In the genomic region with DNA sequence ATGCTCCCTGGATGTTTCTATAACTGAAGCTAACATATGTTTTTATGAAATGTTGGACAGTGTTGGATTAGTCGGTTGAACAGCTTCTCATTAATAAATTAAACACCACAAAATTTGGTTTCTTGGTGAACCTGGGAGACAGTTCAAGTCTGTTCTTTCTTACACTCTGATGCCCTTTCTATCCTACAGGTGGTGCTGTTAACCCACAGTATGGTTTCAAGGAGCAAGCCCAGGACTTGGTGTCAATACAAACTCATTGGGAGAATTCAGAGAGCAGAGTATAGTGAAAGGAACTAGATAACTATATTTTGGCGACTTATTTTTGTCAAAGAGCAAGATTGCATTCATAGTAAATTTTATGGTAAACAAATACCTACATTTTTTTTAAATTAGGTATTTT, we compare ENCODE assay signal across 11 mouse cellular contexts.
DNase-seq lines count a peak whose midpoint lies in the region; ATAC-seq and TF ChIP-seq lines count a peak whose summit lies in the region.
"Had no signal": no experiment of that assay in that cellular context is flagged by ENCODE, and none has a peak within 500 bp of the region (broad histone marks: within the 10 kb centered on the region; RNA-seq: fewer than 3 reads in every experiment).

No protein-coding gene starts in this region.

- no peaks in the 10 kb centered on the region for H3K36me3 ChIP-seq in forebrain, embryonic 13.5 days (ENCODE audit: poor library complexity, severe bottlenecking)
- no peaks in the 10 kb centered on the region for H3K36me3 ChIP-seq in midbrain, postnatal 0 days (ENCODE audit: insufficient read depth, low read length)
- H3K36me3 ChIP-seq: embryonic facial prominence, embryonic 13.5 days; liver, embryonic 15.5 days; stomach, embryonic 15.5 days had no signal

- H3K9me3 ChIP-seq in forebrain, embryonic 13.5 days (replicated peaks), result no peaks in the 10 kb centered on the region
- no peaks in the 10 kb centered on the region for H3K9me3 ChIP-seq in midbrain, postnatal 0 days (ENCODE audit: low read length)
- H3K9me3 ChIP-seq: embryonic facial prominence, embryonic 13.5 days; liver, embryonic 15.5 days; stomach, embryonic 15.5 days had no signal

- H3K27me3 ChIP-seq in forebrain, embryonic 13.5 days, result no peaks in the 10 kb centered on the region
- no peaks in the 10 kb centered on the region for H3K27me3 ChIP-seq in midbrain, postnatal 0 days (ENCODE audit: insufficient read depth, low read length)
- H3K27me3 ChIP-seq: embryonic facial prominence, embryonic 13.5 days; liver, embryonic 15.5 days; stomach, embryonic 15.5 days had no signal

- no peaks in the 10 kb centered on the region for H3K4me1 ChIP-seq in forebrain, embryonic 13.5 days
- no peaks in the 10 kb centered on the region for H3K4me1 ChIP-seq in midbrain, postnatal 0 days (ENCODE audit: insufficient read depth, low read length)
- H3K4me1 ChIP-seq: embryonic facial prominence, embryonic 13.5 days; liver, embryonic 15.5 days; stomach, embryonic 15.5 days had no signal

- H3K4me2 ChIP-seq in forebrain, embryonic 13.5 days, result no peak overlapping the region
- no peak overlapping the region for H3K4me2 ChIP-seq in midbrain, postnatal 0 days (ENCODE audit: low read depth, low read length, poor library complexity, severe bottlenecking)
- H3K4me2 ChIP-seq: embryonic facial prominence, embryonic 13.5 days; liver, embryonic 15.5 days; stomach, embryonic 15.5 days had no signal

- no peak overlapping the region for H3K27ac ChIP-seq in layer of hippocampus, adult 2 months
- no peak overlapping the region for H3K27ac ChIP-seq in forebrain, embryonic 13.5 days
- H3K27ac ChIP-seq in midbrain, postnatal 0 days (ENCODE audit: low read depth, low read length), result no peak overlapping the region
- H3K27ac ChIP-seq: embryonic facial prominence, embryonic 13.5 days; liver, embryonic 15.5 days; stomach, embryonic 15.5 days had no signal

- peak; percentile 81; the same call in 1 of the 2 replicates for ATAC-seq in forebrain, embryonic 13.5 days
- ATAC-seq in midbrain, postnatal 0 days (ENCODE audit: low FRiP score), result peak; percentile 89

- peak in 1 of 2 experiments; percentile 27 for DNase-seq in layer of hippocampus, adult 2 months (ENCODE audit: low spot score in 2 of 2)
- no peak for DNase-seq in layer of hippocampus, postnatal 14 days (ENCODE audit: low spot score in 2 of 2)
- DNase-seq in Muller cell, postnatal 12 days (ENCODE audit: inconsistent ontology term), result peak; percentile 27
- peak; percentile 57 for DNase-seq in midbrain, postnatal 0 days (ENCODE audit: low spot score)
- DNase-seq in cerebellum, postnatal 25 days, result no peak
- DNase-seq in natural killer cell, adult 2 months (ENCODE audit: low spot score in 2 of 2), result no peak
- no peak for DNase-seq in layer of hippocampus, postnatal 10 days (ENCODE audit: low spot score in 2 of 2)

- no peak overlapping the region for H3K9ac ChIP-seq in forebrain, embryonic 13.5 days
- no peak overlapping the region for H3K9ac ChIP-seq in midbrain, postnatal 0 days (replicated peaks; ENCODE audit: low read length, poor library complexity, severe bottlenecking)
- H3K9ac ChIP-seq: embryonic facial prominence, embryonic 13.5 days; liver, embryonic 15.5 days; stomach, embryonic 15.5 days had no signal

- H3K4me3 ChIP-seq in layer of hippocampus, adult 2 months, result no peak overlapping the region
- no peak overlapping the region for H3K4me3 ChIP-seq in forebrain, embryonic 13.5 days
- H3K4me3 ChIP-seq in midbrain, postnatal 0 days (ENCODE audit: low read depth, low read length), result no peak overlapping the region
- H3K4me3 ChIP-seq: embryonic facial prominence, embryonic 13.5 days; liver, embryonic 15.5 days; stomach, embryonic 15.5 days had no signal

- peak; percentile 73 for TF ChIP-seq CTCF in layer of hippocampus, adult 2 months (conservative IDR thresholded peaks at IDR 0.05)
- peak; percentile 85 for TF ChIP-seq CTCF in midbrain, postnatal 0 days (IDR thresholded peaks at IDR 0.05)

- 24% methylated on average over 2 of the region's 2 CpGs for WGBS in forebrain, embryonic 13.5 days
- WGBS in midbrain, postnatal 0 days, result 27% methylated on average over 2 of the region's 2 CpGs

Comparison
In these comparisons a context has a peak if more than half of its experiments do, and no peak if none do; other contexts are left out.
1. DNase-seq: peak in Muller cell, postnatal 12 days (single experiment) and midbrain, postnatal 0 days (single experiment); none in layer of hippocampus, postnatal 14 days (0 of 2), cerebellum, postnatal 25 days (0 of 2), natural killer cell, adult 2 months (0 of 2) and layer of hippocampus, postnatal 10 days (0 of 2).